Mouse (Mus musculus) liver, embryonic 16.5 days (tissue): ENCODE results near the gene Efemp1. TPM values are rescaled to one million over a fixed set of nuclear protein-coding genes. Genes with fewer than 3 reads are reported as not detected.

Source experiments
- ATAC-seq: fragments of 200-750 bp; cut with Nextera tagmentation; 2 replicates; pipeline ENCODE4 v1.8.0; 2017; ENCODE audit warnings: low read depth, mild to moderate bottlenecking, moderate number of reproducible peaks, moderate library complexity
- H3K27ac ChIP-seq: fragments of 300-500 bp; sonication (generic); 2 replicates; pipeline ENCODE4 v1.5.1; 2014; ENCODE audit warnings: mild to moderate bottlenecking, low read length
- H3K27me3 ChIP-seq: fragments of 300-500 bp; sonication (generic); 2 replicates; pipeline ENCODE4 v1.6.1; 2014; ENCODE audit warnings: low read depth, low read length, mixed read lengths; ENCODE audit not compliant: control insufficient read depth, insufficient read depth
- H3K36me3 ChIP-seq: fragments of 300-500 bp; sonication (generic); 2 replicates; pipeline ENCODE4 v1.6.1; 2014; ENCODE audit warnings: mild to moderate bottlenecking; ENCODE audit not compliant: control insufficient read depth, insufficient read depth
- H3K4me1 ChIP-seq: fragments of 300-500 bp; sonication (generic); 2 replicates; pipeline ENCODE4 v1.6.1; 2014; ENCODE audit warnings: low read depth, low read length, mixed read lengths; ENCODE audit not compliant: control insufficient read depth
- H3K4me2 ChIP-seq: fragments of 300-500 bp; sonication (generic); 2 replicates; pipeline ENCODE4 v1.6.1; 2014; ENCODE audit warnings: low read depth, low read length, mixed read lengths
- H3K4me3 ChIP-seq: fragments of 300-500 bp; sonication (generic); 2 replicates; pipeline ENCODE4 v1.5.1; 2014; ENCODE audit warnings: low read depth, mild to moderate bottlenecking, low read length
- H3K9ac ChIP-seq: fragments of 300-500 bp; sonication (generic); 2 replicates; pipeline ENCODE4 v1.6.1; 2014; ENCODE audit warnings: low read depth, low read length
- H3K9me3 ChIP-seq: fragments of 300-500 bp; sonication (generic); replicated peaks from 2 replicates; pipeline ENCODE4 v1.6.1; 2016; ENCODE audit warnings: low read length; ENCODE audit not compliant: control insufficient read depth
- WGBS: fragments of 180-500 bp; shearing (Covaris S2); extraction: QIAGEN DNeasy Blood & Tissue Kit; methylation state at CpG from one replicate; pipeline ENCODE4 v1.1.7; 2014; ENCODE audit not compliant: insufficient replicate concordance; 5-methylcytosine and 5-hydroxymethylcytosine counted together
- polyA plus RNA-seq: library from polyadenylated mRNA; unstranded; fragments of >200 nt; fragmentation: Nextera tagmentation; extraction: Ambion mirVana; gene quantifications from 2 replicates; pipeline ENCODE4 v1.2.1, GENCODE M21; 2015

Efemp1 gene
- polyA plus RNA-seq, 1 experiment from 2014 or later: 1.7 TPM

DNA sequence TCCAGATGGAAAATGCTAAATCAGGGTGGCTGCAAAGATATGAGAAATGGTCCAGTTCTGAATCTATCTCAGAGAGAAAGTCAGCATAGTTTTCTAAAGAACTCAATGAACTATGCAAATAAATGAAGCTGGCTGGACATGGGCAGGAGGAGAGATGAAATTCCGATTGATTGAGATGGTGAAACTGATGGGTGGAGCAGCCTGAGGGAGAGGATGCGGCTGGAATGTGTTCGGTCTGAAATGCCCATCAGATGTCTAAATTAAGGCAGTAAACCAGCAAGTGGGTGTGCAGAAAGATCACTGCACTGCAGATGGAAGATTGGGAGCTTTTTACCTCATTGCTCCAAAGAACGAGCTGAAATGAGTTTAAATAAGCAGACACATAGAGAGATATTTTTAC, 1.4 kb upstream of the Efemp1 start:
- H3K36me3 ChIP-seq: no peaks in the 10 kb centered on the region
- no peak overlapping the region for H3K27ac ChIP-seq
- no peaks in the 10 kb centered on the region; the same call in 1 of the 2 replicates for H3K27me3 ChIP-seq
- no peaks in the 10 kb centered on the region for H3K9me3 ChIP-seq
- no peak overlapping the region for H3K4me2 ChIP-seq
- H3K4me3 ChIP-seq: no peak overlapping the region
- ATAC-seq: no peak
- H3K4me1 ChIP-seq: no peaks in the 10 kb centered on the region
- 54% methylated on average over 4 of the region's 4 CpGs for WGBS
- H3K9ac ChIP-seq: no peak overlapping the region

DNA sequence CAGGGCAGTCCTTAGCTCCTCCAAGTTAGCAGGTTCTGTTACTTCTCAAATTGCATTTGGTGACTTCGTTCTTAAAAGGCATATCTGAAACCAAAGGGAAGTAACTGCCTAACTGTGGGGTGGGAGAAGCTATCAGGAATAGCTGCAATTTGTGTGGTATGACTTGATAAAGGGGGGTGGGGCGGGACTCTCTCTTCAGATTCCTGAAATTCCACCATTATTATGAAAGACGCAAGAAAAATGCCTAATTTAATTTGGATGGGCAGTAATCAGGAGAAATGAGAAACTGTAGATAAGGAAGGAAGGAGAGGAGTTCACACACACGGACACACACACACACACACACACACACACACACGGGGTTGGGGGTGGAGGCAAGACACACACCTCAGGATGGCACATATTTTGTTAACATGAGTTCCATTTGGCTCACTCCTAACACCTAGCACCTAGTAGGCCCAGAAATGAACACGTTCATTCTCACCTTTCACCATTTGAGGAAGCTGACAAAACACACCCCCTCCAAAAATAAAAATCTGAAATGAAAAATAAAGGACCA, 564 bp upstream of the Efemp1 start:
- Histone ChIP-seq H3K36me3 (no peaks in the 10 kb centered on the region), H3K27ac (no peak overlapping the region), H3K9me3 (no peaks in the 10 kb centered on the region), H3K9ac (no peak overlapping the region), H3K4me1 (no peaks in the 10 kb centered on the region), H3K4me3 (no peak overlapping the region), H3K27me3 (no peaks in the 10 kb centered on the region; the same call in 1 of the 2 replicates), H3K4me2 (no peak overlapping the region)
- ATAC-seq: no peak
- 12% methylated on average over 6 of the region's 6 CpGs for WGBS

DNA sequence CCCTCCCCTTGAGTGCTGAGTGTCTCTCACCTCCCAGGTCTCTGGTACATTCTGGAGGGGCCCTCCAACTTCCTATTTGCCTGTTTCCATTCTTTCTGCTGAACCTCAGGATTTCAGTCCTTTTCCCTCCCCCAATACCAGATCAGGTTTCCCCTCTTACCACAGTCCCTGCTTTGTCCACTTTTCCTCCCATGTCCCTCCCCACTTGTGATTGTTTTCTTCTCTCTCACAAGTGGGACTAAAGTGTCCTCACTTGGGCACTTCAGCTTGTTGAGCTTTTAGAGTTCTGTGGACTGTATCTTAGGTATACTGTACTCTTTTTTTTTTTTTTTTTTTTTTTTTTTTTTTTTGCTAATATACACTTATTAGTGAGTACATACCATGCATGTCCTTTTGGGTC, 6.1 kb downstream of the Efemp1 start:
- no peak for ATAC-seq

DNA sequence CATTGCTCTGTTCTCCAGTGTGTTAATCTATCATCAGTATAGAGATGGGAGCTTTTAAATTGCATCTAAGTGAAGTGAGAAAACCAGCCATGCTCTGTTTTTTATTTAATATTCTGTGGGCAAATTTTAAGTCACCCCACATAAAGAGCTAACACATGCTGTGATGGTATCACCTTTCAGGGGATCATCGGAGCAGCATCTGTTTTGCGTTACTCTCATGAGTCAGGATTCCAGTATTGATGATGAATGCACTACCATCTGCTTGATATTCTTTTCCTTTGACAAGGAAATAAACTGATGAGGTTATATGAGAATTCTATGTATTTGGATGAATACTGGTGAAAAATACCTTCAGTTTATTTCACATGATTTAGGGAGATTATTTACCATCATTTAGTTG, 16.1 kb downstream of the Efemp1 start:
- ATAC-seq: no peak
- 78% methylated on average over 2 of the region's 2 CpGs for WGBS

More for the DNA sequence above, 6.1 kb downstream of the Efemp1 start:
- Histone ChIP-seq H3K9ac (no peak overlapping the region), H3K36me3 (no peaks in the 10 kb centered on the region), H3K4me2 (no peak overlapping the region), H3K27me3 (no peaks in the 10 kb centered on the region), H3K4me3 (no peak overlapping the region), H3K9me3 (no peaks in the 10 kb centered on the region), H3K27ac (no peak overlapping the region), H3K4me1 (no peaks in the 10 kb centered on the region)

DNA sequence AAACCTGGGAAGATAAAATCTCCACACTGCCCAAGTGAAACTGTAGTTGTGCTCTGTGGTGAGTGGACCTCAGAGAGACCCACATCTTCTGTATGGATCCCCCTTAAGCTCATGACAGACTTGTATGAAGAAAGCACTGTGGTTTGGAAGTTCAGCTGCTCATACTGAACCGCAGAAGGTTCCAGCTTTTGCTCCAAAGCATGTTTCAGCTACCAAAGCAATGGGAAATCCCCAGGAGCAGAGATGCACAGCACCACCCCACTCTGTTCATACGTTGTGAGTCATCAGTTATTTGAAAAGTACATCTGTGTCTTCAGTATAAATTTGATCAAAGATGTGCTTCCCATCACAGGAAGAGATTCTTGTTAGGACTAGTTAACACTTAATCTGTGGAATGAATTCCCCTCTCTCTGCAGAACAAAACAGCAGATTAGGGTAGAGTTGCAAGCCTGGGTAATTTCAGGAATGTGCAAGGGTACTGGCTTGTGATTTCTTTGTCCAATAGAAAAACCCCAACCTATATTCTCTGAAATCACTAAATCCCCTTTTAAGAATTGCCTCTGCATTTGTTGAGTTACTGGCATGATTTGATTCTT, 28.5 kb downstream of the Efemp1 start:
- H3K4me3 ChIP-seq: no peak overlapping the region
- no peaks in the 10 kb centered on the region for H3K27me3 ChIP-seq
- H3K9me3 ChIP-seq: no peaks in the 10 kb centered on the region
- no peak overlapping the region for H3K27ac ChIP-seq
- H3K9ac ChIP-seq: no peak overlapping the region
- no peak for ATAC-seq
- WGBS: 47% methylated on average over 2 of the region's 2 CpGs
- H3K4me1 ChIP-seq: no peaks in the 10 kb centered on the region
- no peak overlapping the region for H3K4me2 ChIP-seq
- no peaks in the 10 kb centered on the region for H3K36me3 ChIP-seq

More for the DNA sequence above, 16.1 kb downstream of the Efemp1 start:
- Histone ChIP-seq H3K9me3 (no peaks in the 10 kb centered on the region), H3K9ac (no peak overlapping the region), H3K36me3 (no peaks in the 10 kb centered on the region), H3K4me2 (no peak overlapping the region), H3K27me3 (no peaks in the 10 kb centered on the region), H3K4me1 (no peaks in the 10 kb centered on the region), H3K4me3 (no peak overlapping the region), H3K27ac (no peak overlapping the region)

DNA sequence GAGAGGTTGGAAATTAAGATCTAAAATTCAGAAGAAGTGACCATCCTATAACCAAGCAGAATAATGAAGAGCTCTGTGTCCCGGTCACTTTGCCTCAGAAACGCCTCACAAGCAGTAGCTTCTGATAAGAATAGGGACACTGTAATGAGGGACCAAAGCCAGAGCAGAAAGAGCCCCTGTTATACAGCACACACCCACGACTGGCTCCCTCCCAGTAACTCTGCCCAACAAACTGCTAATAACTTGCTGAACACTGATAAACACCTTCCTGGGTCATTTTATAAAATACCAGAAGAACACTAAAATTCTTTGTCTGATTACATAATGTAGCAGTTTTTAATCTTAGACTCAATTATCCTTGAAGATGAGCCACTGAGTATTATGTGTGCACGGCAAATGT, 30.1 kb downstream of the Efemp1 start:
- Histone ChIP-seq H3K4me1 (no peaks in the 10 kb centered on the region), H3K4me3 (no peak overlapping the region), H3K9me3 (no peaks in the 10 kb centered on the region), H3K9ac (no peak overlapping the region), H3K27ac (no peak overlapping the region), H3K36me3 (no peaks in the 10 kb centered on the region), H3K27me3 (no peaks in the 10 kb centered on the region), H3K4me2 (no peak overlapping the region)
- no peak for ATAC-seq
- 45% methylated on average over 4 of the region's 4 CpGs for WGBS

DNA sequence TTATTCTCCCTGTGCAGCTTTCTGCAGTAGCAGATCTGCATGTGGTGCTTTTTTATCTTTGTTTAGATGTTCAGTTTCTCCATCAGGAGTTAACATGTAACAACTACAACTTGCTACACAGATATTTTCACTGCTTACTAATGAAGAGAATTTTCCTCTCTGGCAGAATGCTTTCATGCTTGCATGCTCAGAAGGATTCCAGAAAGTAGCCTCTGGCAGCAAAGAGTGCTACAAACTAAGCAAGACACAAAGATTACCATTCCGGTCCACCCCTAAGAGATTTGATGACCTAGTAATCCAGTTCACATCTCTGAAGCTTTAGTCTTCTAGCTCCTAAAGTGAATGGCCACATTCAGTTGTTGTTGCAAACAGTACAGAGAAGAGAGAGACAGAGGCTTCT, 36.5 kb downstream of the Efemp1 start:
- H3K27me3 ChIP-seq: no peaks in the 10 kb centered on the region
- no peak for ATAC-seq
- no peaks in the 10 kb centered on the region for H3K36me3 ChIP-seq
- no peak overlapping the region for H3K9ac ChIP-seq
- no peaks in the 10 kb centered on the region for H3K9me3 ChIP-seq
- 86% methylated on average over 1 of the region's 1 CpGs for WGBS
- no peak overlapping the region for H3K27ac ChIP-seq
- no peak overlapping the region for H3K4me3 ChIP-seq
- no peaks in the 10 kb centered on the region for H3K4me1 ChIP-seq
- H3K4me2 ChIP-seq: no peak overlapping the region

DNA sequence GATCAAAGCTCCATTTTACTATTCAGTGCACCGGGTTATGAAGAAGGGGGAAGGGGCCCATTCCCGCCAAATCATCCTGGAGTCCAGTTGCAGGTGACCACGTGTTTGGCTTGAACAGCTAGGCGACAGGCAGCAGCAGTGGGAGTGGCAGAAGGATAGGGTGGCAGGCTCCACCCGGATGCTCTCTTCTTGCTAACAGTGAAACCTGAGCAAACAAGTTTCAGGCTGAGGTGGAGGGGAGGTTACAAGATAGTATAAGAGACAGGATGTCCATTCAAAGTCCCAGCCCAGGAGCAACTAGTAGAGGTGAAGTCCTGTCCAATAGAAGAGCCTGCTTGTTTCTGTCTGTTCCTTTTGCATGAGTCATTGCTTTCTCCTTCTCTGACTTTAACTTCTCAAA, 38.5 kb downstream of the Efemp1 start:
- H3K4me1 ChIP-seq: no peaks in the 10 kb centered on the region
- no peak overlapping the region for H3K9ac ChIP-seq
- H3K27ac ChIP-seq: no peak overlapping the region
- H3K4me3 ChIP-seq: no peak overlapping the region
- WGBS: 63% methylated on average over 5 of the region's 5 CpGs
- H3K36me3 ChIP-seq: no peaks in the 10 kb centered on the region
- H3K4me2 ChIP-seq: no peak overlapping the region
- no peaks in the 10 kb centered on the region for H3K9me3 ChIP-seq
- no peaks in the 10 kb centered on the region for H3K27me3 ChIP-seq
- ATAC-seq: no peak

DNA sequence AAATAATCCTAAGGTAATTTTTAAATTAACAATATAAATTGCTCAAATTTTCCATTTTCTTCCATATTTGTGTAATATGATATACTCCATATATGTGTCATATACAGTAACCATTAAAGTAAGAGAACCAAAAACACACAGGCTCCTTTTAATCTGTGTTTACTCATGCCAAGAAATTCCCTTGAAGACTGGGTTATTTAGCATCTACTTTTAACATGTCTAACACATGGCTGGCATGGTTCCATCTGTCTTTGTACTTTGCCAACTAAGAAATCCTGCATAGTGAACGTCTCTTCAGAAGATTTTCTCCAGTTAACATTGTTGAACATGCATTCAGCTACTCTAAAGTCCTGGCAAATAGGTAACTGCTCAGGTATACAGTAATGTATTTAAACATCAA, 46.4 kb downstream of the Efemp1 start:
- no peaks in the 10 kb centered on the region for H3K9me3 ChIP-seq
- no peak overlapping the region for H3K4me2 ChIP-seq
- ATAC-seq: no peak
- H3K4me3 ChIP-seq: no peak overlapping the region
- H3K27ac ChIP-seq: no peak overlapping the region
- no peaks in the 10 kb centered on the region for H3K4me1 ChIP-seq
- 52% methylated on average over 1 of the region's 1 CpGs for WGBS
- H3K9ac ChIP-seq: no peak overlapping the region
- no peaks in the 10 kb centered on the region for H3K36me3 ChIP-seq
- no peaks in the 10 kb centered on the region for H3K27me3 ChIP-seq
